Mouse (Mus musculus): ENCODE measurements around the gene Oxa1l. TPM values are rescaled to one million over a fixed set of nuclear protein-coding genes. Genes with fewer than 3 reads are reported as not detected.

Oxa1l gene
- polyA plus RNA-seq, 1 experiment from 2014 or later, result 29.2 TPM

GRCm38 (mm10) chr14:54383355-54383771, 22.7 kb downstream of the Oxa1l start:
- H3K4me3 ChIP-seq (ENCODE audit: inconsistent target), result no peak overlapping the region
- no peaks in the 10 kb centered on the region for H3K36me3 ChIP-seq (ENCODE audit: inconsistent target)
- H3K27ac ChIP-seq, result peak overlapping the region; percentile 72
- peaks cover 90% of the 10 kb centered on the region; the same call in 1 of the 2 replicates for H3K79me2 ChIP-seq (ENCODE audit: inconsistent target)
- WGBS (ENCODE audit: missing documents), result 43% methylated on average over 4 of the region's 4 CpGs

DNA sequence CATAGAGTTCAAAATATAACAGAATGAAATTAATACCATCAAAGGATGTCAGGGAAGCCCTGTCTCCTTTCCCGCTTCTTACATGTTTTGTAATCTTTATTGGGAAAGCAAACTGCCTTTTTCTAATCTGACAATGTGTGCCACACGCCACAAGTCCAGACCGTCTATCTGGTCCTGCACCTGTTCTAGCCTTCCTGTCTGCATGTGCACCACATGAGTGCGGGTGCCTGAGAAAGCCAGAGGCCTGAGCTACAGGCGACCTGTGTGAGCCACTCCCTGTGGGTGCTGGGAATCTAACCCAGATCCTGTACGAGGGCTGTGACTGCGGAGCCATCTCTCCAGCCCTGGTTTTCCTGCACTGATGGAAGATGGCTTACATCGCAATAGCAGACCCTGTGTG, 23.8 kb downstream of the Oxa1l start:
- H3K36me3 ChIP-seq (ENCODE audit: inconsistent target), result no peaks in the 10 kb centered on the region
- H3K27ac ChIP-seq, result no peak overlapping the region
- H3K79me2 ChIP-seq (ENCODE audit: inconsistent target), result peaks cover 91% of the 10 kb centered on the region; the same call in 1 of the 2 replicates
- WGBS (ENCODE audit: missing documents), result 88% methylated on average over 8 of the region's 8 CpGs
- no peak overlapping the region for H3K4me3 ChIP-seq (ENCODE audit: inconsistent target)

GRCm38 (mm10) chr14:54385968-54386618, 25.5 kb downstream of the Oxa1l start:
- H3K36me3 ChIP-seq (ENCODE audit: inconsistent target), result no peaks in the 10 kb centered on the region; the same call in 1 of the 2 replicates
- H3K4me3 ChIP-seq (ENCODE audit: inconsistent target), result no peak overlapping the region
- peaks cover 91% of the 10 kb centered on the region for H3K79me2 ChIP-seq (ENCODE audit: inconsistent target)
- H3K27ac ChIP-seq, result no peak overlapping the region
- 89% methylated on average over 7 of the region's 7 CpGs for WGBS (ENCODE audit: missing documents)

DNA sequence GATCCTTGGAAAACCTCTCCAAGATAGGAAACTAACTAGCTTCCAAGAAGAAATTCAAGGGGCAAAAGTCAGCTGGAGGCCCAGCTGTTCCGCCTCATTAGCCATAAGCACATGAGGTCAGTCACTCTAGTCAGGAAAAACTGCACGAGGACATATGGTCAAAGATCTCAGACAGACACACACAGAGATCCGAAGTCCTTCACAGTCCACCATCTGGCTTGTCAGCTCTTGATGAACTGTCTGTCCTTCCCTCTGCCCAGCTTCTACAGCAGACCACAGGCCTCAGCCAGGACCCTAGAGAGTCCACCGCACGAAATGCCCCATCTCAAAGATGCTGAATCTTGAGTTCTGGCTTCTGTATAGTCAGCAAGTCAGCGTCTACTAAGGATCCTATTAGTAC, 26.9 kb downstream of the Oxa1l start:
- no peak overlapping the region for H3K4me3 ChIP-seq (ENCODE audit: inconsistent target)
- H3K79me2 ChIP-seq (ENCODE audit: inconsistent target), result peaks cover 91% of the 10 kb centered on the region
- H3K36me3 ChIP-seq (ENCODE audit: inconsistent target), result no peaks in the 10 kb centered on the region; the same call in 1 of the 2 replicates
- H3K27ac ChIP-seq, result no peak overlapping the region
- WGBS (ENCODE audit: missing documents), result 91% methylated on average over 6 of the region's 6 CpGs

DNA sequence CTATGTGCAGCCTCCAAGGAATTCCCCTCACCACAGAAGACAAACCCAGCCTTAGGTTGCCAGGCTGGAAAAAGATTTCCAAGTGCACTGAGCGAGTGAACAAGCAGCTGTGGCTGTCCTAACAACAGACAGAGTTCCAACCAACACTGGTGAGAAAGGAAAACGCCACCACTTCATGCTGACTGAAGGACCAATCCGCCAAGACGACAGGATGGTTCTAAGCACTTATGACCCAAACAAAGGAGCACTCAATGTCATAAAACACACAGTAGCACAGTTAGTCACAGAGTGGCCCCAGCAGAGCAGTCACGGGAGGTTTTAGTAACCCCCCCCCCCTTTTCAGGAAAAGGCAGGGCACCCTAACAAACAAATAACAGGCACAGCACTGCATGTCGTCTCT, 30.2 kb downstream of the Oxa1l start:
- H3K79me2 ChIP-seq (ENCODE audit: inconsistent target), result peaks cover 100% of the 10 kb centered on the region
- H3K27ac ChIP-seq, result no peak overlapping the region
- H3K4me3 ChIP-seq (ENCODE audit: inconsistent target), result no peak overlapping the region
- H3K36me3 ChIP-seq (ENCODE audit: inconsistent target), result peaks cover 5% of the 10 kb centered on the region; the same call in 1 of the 2 replicates
- WGBS (ENCODE audit: missing documents), result 89% methylated on average over 6 of the region's 6 CpGs

GRCm38 (mm10) chr14:54393794-54394193, 33.2 kb downstream of the Oxa1l start:
- peaks cover 5% of the 10 kb centered on the region; the same call in 1 of the 2 replicates for H3K36me3 ChIP-seq (ENCODE audit: inconsistent target)
- H3K27ac ChIP-seq, result no peak overlapping the region
- H3K79me2 ChIP-seq (ENCODE audit: inconsistent target), result peaks cover 89% of the 10 kb centered on the region
- no peak overlapping the region for H3K4me3 ChIP-seq (ENCODE audit: inconsistent target)
- 72% methylated on average over 3 of the region's 3 CpGs for WGBS (ENCODE audit: missing documents)

DNA sequence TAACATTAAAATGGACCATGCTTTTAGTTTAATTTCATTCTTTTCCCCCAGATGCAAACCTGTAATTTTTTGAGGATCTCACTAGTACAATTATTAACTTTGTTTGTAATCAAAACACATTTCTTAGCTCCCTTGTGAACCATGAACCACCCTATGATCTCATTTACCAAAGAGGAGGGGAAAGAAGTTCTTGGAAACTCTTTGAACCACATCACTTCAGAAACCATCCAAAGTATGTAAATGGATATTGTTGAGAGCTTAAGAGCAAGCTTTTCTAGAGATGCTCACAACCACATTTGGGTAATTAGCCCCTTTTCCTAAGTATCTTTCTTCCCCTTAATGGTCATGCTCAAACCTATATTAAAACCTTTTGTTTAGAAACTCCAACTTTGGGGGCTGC, 33.7 kb downstream of the Oxa1l start:
- no peak overlapping the region for H3K27ac ChIP-seq
- H3K79me2 ChIP-seq (ENCODE audit: inconsistent target), result peaks cover 84% of the 10 kb centered on the region
- peaks cover 5% of the 10 kb centered on the region; the same call in 1 of the 2 replicates for H3K36me3 ChIP-seq (ENCODE audit: inconsistent target)
- no peak overlapping the region for H3K4me3 ChIP-seq (ENCODE audit: inconsistent target)

- no peak overlapping the region for H3K4me3 ChIP-seq (ENCODE audit: inconsistent target)
- peaks cover 5% of the 10 kb centered on the region; the same call in 1 of the 2 replicates for H3K36me3 ChIP-seq (ENCODE audit: inconsistent target)
- H3K27ac ChIP-seq, result no peak overlapping the region
- H3K79me2 ChIP-seq (ENCODE audit: inconsistent target), result peaks cover 80% of the 10 kb centered on the region
- 78% methylated on average over 7 of the region's 7 CpGs for WGBS (ENCODE audit: missing documents)
Observed at GRCm38 (mm10) chr14:54396685-54397084, 36.1 kb downstream of the Oxa1l start.

DNA sequence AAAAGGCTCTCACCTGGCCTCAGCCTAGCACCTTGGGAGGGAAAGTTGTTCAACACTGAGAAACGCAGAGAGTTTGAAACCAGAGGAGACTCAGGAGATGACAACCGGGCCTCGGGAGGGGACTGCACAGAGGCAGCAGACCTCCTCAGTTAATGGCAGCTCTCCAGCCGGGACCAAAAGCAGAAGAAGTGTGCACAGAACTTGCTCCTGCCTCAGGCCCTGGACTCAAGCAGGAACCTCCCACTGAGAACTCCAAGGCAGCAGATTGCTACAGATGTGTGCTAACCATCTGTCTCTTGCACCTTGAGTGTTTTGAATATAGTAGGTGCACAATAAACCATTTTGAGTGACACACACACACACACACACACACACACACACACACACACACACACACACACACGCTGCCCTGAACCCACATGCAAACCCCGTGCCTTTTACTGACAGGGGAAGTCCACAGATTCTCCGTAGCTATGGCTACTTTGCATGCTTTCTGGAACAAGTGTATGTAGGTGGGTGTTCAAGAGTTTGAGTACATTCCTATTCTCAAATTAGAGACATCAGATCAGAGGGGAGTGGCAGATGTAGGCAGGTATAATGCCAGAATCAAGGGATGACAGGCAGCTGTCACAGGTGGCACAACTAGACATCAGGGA, 37.4 kb downstream of the Oxa1l start:
- WGBS (ENCODE audit: missing documents), result 22% methylated on average over 6 of the region's 7 CpGs
- Histone ChIP-seq H3K79me2 (ENCODE audit: inconsistent target) (peaks cover 80% of the 10 kb centered on the region), H3K4me3 (ENCODE audit: inconsistent target) (no peak overlapping the region), H3K36me3 (ENCODE audit: inconsistent target) (peaks cover 5% of the 10 kb centered on the region; the same call in 1 of the 2 replicates), H3K27ac (peak overlapping the region; percentile 90)

GRCm38 (mm10) chr14:54398528-54398916, 37.9 kb downstream of the Oxa1l start:
- WGBS (ENCODE audit: missing documents), result 21% methylated on average over 7 of the region's 7 CpGs
- Histone ChIP-seq H3K79me2 (ENCODE audit: inconsistent target) (peaks cover 80% of the 10 kb centered on the region), H3K36me3 (ENCODE audit: inconsistent target) (peaks cover 5% of the 10 kb centered on the region; the same call in 1 of the 2 replicates), H3K27ac (peak overlapping the region; percentile 90), H3K4me3 (ENCODE audit: inconsistent target) (no peak overlapping the region)

DNA sequence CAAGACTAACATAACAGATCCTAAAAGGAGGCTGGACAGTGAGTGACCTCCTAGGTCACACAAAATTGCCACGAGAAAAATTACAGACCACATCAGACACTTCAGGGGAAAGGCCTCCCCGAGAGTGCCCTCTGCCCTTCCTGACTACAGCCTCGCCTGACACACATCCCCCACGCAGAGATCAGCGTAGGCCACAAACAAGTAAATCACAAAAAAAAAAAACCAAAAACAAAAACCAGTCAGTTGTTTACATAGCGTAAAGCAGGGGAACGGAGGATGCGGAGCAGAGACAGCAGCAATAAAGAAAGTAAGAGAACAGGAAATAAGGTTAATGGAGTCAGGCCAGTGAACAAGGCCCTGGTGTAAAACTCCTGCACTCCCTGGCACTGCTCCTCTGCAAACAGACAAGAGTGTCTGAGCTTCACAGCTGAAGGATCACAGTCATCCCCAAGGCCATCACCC, 38.3 kb downstream of the Oxa1l start:
- Histone ChIP-seq H3K27ac (peak overlapping the region; percentile 90), H3K79me2 (ENCODE audit: inconsistent target) (peaks cover 80% of the 10 kb centered on the region), H3K4me3 (ENCODE audit: inconsistent target) (no peak overlapping the region), H3K36me3 (ENCODE audit: inconsistent target) (peaks cover 5% of the 10 kb centered on the region; the same call in 1 of the 2 replicates)
- 59% methylated on average over 8 of the region's 8 CpGs for WGBS (ENCODE audit: missing documents)

DNA sequence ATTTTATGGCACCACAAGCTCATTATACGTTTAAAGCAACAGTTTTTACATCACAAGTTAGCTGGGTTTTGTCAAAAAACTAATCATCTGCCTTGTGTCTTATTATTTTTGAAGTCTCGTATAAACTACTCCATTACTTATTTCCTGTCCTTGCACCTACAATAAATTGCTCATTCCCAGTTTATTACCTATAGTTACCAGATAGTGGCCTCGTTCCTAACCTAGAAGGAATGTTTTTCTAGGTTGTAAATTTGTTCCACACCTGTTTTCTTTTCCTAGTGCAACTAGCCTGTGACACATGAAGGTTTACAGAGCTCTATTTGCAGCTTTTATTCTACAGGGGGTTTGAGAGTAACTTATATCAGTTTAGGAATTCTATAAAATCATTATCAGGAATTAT, 41.1 kb downstream of the Oxa1l start:
- peaks cover 78% of the 10 kb centered on the region for H3K79me2 ChIP-seq (ENCODE audit: inconsistent target)
- H3K4me3 ChIP-seq (ENCODE audit: inconsistent target), result no peak overlapping the region
- no peak overlapping the region for H3K27ac ChIP-seq
- H3K36me3 ChIP-seq (ENCODE audit: inconsistent target), result no peaks in the 10 kb centered on the region
- 92% methylated on average over 2 of the region's 3 CpGs for WGBS (ENCODE audit: missing documents)

GRCm38 (mm10) chr14:54408336-54409056, 47.9 kb downstream of the Oxa1l start:
- Histone ChIP-seq H3K4me3 (ENCODE audit: inconsistent target) (peak overlapping the region; percentile 12), H3K27ac (peak overlapping the region; percentile 82), H3K79me2 (ENCODE audit: inconsistent target) (peaks cover 55% of the 10 kb centered on the region), H3K36me3 (ENCODE audit: inconsistent target) (no peaks in the 10 kb centered on the region)
- 86% methylated on average over 25 of the region's 25 CpGs for WGBS (ENCODE audit: missing documents)

- Histone ChIP-seq H3K4me3 (ENCODE audit: inconsistent target) (peak overlapping the region; percentile 12), H3K36me3 (ENCODE audit: inconsistent target) (no peaks in the 10 kb centered on the region), H3K27ac (peak overlapping the region; percentile 82), H3K79me2 (ENCODE audit: inconsistent target) (peaks cover 48% of the 10 kb centered on the region)
- WGBS (ENCODE audit: missing documents), result 11% methylated on average over 7 of the region's 7 CpGs
Observed at GRCm38 (mm10) chr14:54409057-54409645, 48.5 kb downstream of the Oxa1l start.

Data from macrophage (primary cell).